Mouse (Mus musculus) heart, postnatal 0 days (tissue): ENCODE results near the gene Micall1. TPM values are rescaled to one million over a fixed set of nuclear protein-coding genes. Genes with fewer than 3 reads are reported as not detected.

Source experiments
- ATAC-seq: fragments of 200-750 bp; cut with Nextera tagmentation; 2 replicates; pipeline ENCODE4 v1.8.0; 2017; ENCODE audit warnings: low read depth, moderate number of reproducible peaks, moderate library complexity; ENCODE audit not compliant: insufficient read depth
- DNase-seq: peaks from one replicate; pipeline ENCODE4 v3.0.0-alpha.2; 2016; ENCODE audit warnings: low spot score
- H3K27ac ChIP-seq: fragments of 300-500 bp; sonication (generic); 2 replicates; pipeline ENCODE4 v1.5.1; 2014; ENCODE audit warnings: low read depth, mild to moderate bottlenecking
- H3K27me3 ChIP-seq: fragments of 300-500 bp; sonication (generic); 2 replicates; pipeline ENCODE4 v1.6.1; 2014; ENCODE audit warnings: low read length, mixed read lengths; ENCODE audit not compliant: control insufficient read depth, insufficient read depth
- H3K36me3 ChIP-seq: fragments of 300-500 bp; sonication (generic); replicated peaks from 2 replicates; pipeline ENCODE4 v1.6.1; 2014; ENCODE audit warnings: low read length, mixed read lengths; ENCODE audit not compliant: control insufficient read depth, insufficient read depth
- H3K4me1 ChIP-seq: fragments of 300-500 bp; sonication (generic); 2 replicates; pipeline ENCODE4 v1.6.1; 2014; ENCODE audit warnings: antibody characterized with exemption; ENCODE audit not compliant: control insufficient read depth, insufficient read depth
- H3K4me2 ChIP-seq: fragments of 300-500 bp; sonication (generic); 2 replicates; pipeline ENCODE4 v1.6.1; 2014; ENCODE audit warnings: low read depth, mild to moderate bottlenecking, low read length, moderate library complexity
- H3K4me3 ChIP-seq: fragments of 300-500 bp; sonication (generic); 2 replicates; pipeline ENCODE4 v1.5.1; 2014; ENCODE audit warnings: low read depth, low read length
- H3K9ac ChIP-seq: fragments of 300-500 bp; sonication (generic); replicated peaks from 2 replicates; pipeline ENCODE4 v1.6.1; 2014; ENCODE audit warnings: low read depth, low read length, mixed read lengths
- H3K9me3 ChIP-seq: fragments of 300-500 bp; sonication (generic); replicated peaks from 2 replicates; pipeline ENCODE4 v1.6.1; 2016; ENCODE audit warnings: low read length; ENCODE audit not compliant: control insufficient read depth
- CTCF ChIP-seq: IDR thresholded peaks from 2 replicates; pipeline ENCODE4 v1.5.1; 2016; ENCODE audit warnings: antibody characterized with exemption, control low read depth, low read depth
- EP300 ChIP-seq: IDR thresholded peaks from 2 replicates; pipeline ENCODE4 v1.6.1; 2016; ENCODE audit warnings: antibody characterized with exemption, low read depth
- WGBS: fragments of 180-500 bp; shearing (Covaris S2); extraction: QIAGEN DNeasy Blood & Tissue Kit; methylation state at CpG from one replicate; pipeline ENCODE4 v1.1.7; 2014; 5-methylcytosine and 5-hydroxymethylcytosine counted together
- polyA plus RNA-seq: library from polyadenylated mRNA; unstranded; fragments of >200 nt; fragmentation: Nextera tagmentation; extraction: Ambion mirVana; gene quantifications from 2 replicates; pipeline ENCODE4 v1.2.1, GENCODE M21; 2015
- total RNA-seq: library from RNA; depleted of rRNA; stranded (reverse); fragments of >200 nt; gene quantifications from 2 replicates; pipeline ENCODE4 v1.2.3, GENCODE M21; 2014; ENCODE audit warnings: low replicate concordance

Micall1 gene
- total and polyA plus RNA-seq, 2 experiments from 2014 or later, result 19.0 to 45.9 TPM

GRCm38 (mm10) chr15:79073752-79074151 lies 34.9 kb upstream of the Micall1 start:
- Histone ChIP-seq H3K4me3 (no peak overlapping the region), H3K9me3 (no peaks in the 10 kb centered on the region), H3K27ac (no peak overlapping the region), H3K4me2 (no peak overlapping the region), H3K27me3 (no peaks in the 10 kb centered on the region), H3K4me1 (peaks cover 6% of the 10 kb centered on the region), H3K9ac (no peak overlapping the region), H3K36me3 (peaks cover 27% of the 10 kb centered on the region)
- DNase-seq (no peak), ATAC-seq (no peak)
- TF ChIP-seq EP300 (no peak), CTCF (no peak)

GRCm38 (mm10) chr15:79074446-79074845 lies 34.3 kb upstream of the Micall1 start:
- Histone ChIP-seq H3K27me3 (no peaks in the 10 kb centered on the region), H3K36me3 (peaks cover 34% of the 10 kb centered on the region), H3K4me3 (peak overlapping the region; percentile 83), H3K4me1 (peaks cover 6% of the 10 kb centered on the region), H3K9ac (peak overlapping the region; percentile 83), H3K27ac (peak overlapping the region; percentile 89), H3K4me2 (peak overlapping the region; percentile 92), H3K9me3 (no peaks in the 10 kb centered on the region)
- DNase-seq (no peak), ATAC-seq (no peak)
- 27% methylated on average over 10 of the region's 10 CpGs for WGBS
- no peak for TF ChIP-seq CTCF
- no peak for TF ChIP-seq EP300

GRCm38 (mm10) chr15:79074913-79075532 lies 33.7 kb upstream of the Micall1 start, which contains the start of gene Eif3l:
TSS of gene Eif3l (plus strand) at chr15:79075179.
- under 1% methylated on average over 39 of the region's 49 CpGs for WGBS
- ATAC-seq (peak; percentile 89), DNase-seq (peak; percentile 89)
- H3K4me3 ChIP-seq, result peak within 1 kb of the TSS; percentile 83
- peak within 1 kb of the TSS; percentile 92 for H3K4me2 ChIP-seq
- peak within 1 kb of the TSS; percentile 89 for H3K27ac ChIP-seq
- peak within 1 kb of the TSS; percentile 83 for H3K9ac ChIP-seq
- H3K36me3 ChIP-seq, result peaks cover 39% of the 10 kb centered on the region
- H3K27me3 ChIP-seq, result no peaks in the 10 kb centered on the region
- TF ChIP-seq CTCF, result no peak
- TF ChIP-seq EP300, result no peak
- no peaks in the 10 kb centered on the region for H3K9me3 ChIP-seq
- peaks cover 6% of the 10 kb centered on the region for H3K4me1 ChIP-seq

GRCm38 (mm10) chr15:79075658-79076365 lies 32.9 kb upstream of the Micall1 start:
- WGBS, result 30% methylated on average over 15 of the region's 15 CpGs
- DNase-seq, result no peak
- Histone ChIP-seq H3K27me3 (no peaks in the 10 kb centered on the region), H3K9ac (peak overlapping the region; percentile 83), H3K27ac (peak overlapping the region; percentile 89), H3K36me3 (peaks cover 46% of the 10 kb centered on the region), H3K4me2 (peak overlapping the region; percentile 92), H3K9me3 (no peaks in the 10 kb centered on the region), H3K4me3 (peak overlapping the region; percentile 83), H3K4me1 (peaks cover 6% of the 10 kb centered on the region)
- TF ChIP-seq CTCF (no peak), EP300 (no peak)
- no peak for ATAC-seq

- Histone ChIP-seq H3K27me3 (no peaks in the 10 kb centered on the region), H3K4me3 (no peak overlapping the region), H3K36me3 (peaks cover 83% of the 10 kb centered on the region), H3K9me3 (no peaks in the 10 kb centered on the region), H3K4me1 (peaks cover 6% of the 10 kb centered on the region), H3K4me2 (no peak overlapping the region), H3K27ac (no peak overlapping the region), H3K9ac (no peak overlapping the region)
- TF ChIP-seq CTCF (no peak), EP300 (no peak)
- 97% methylated on average over 7 of the region's 7 CpGs for WGBS
- DNase-seq (no peak), ATAC-seq (no peak)
Observed at GRCm38 (mm10) chr15:79079567-79079966, 29.1 kb upstream of the Micall1 start.

- no peak overlapping the region for H3K4me3 ChIP-seq
- ATAC-seq, result no peak
- H3K36me3 ChIP-seq, result peaks cover 70% of the 10 kb centered on the region
- no peak for DNase-seq
- H3K27ac ChIP-seq, result no peak overlapping the region
- H3K4me1 ChIP-seq, result peaks cover 12% of the 10 kb centered on the region
- 88% methylated on average over 6 of the region's 6 CpGs for WGBS
- H3K9me3 ChIP-seq, result no peaks in the 10 kb centered on the region
- H3K9ac ChIP-seq, result no peak overlapping the region
- H3K4me2 ChIP-seq, result no peak overlapping the region
- TF ChIP-seq EP300 (no peak), CTCF (no peak)
- H3K27me3 ChIP-seq, result no peaks in the 10 kb centered on the region
Observed at GRCm38 (mm10) chr15:79092284-79092683, 16.4 kb upstream of the Micall1 start.
